Mouse (Mus musculus): ENCODE results near the gene Arhgef12. TPM values are rescaled to one million over a fixed set of nuclear protein-coding genes. Genes with fewer than 3 reads are reported as not detected.
"Not testable (repeated sequence)": the region's sequence is repeated elsewhere in the genome, so short reads cannot be mapped to it uniquely, and the experiment has no call there.

Gene Arhgef12
- total RNA-seq, 1 experiment, result 23.2 TPM

- peaks cover 0 to 15% of the 10 kb centered on the region in 2 experiments; a peak in 2 of 4 replicates for H3K4me1 ChIP-seq (ENCODE audit: control insufficient read depth in 2 of 2, insufficient read depth in 2 of 2, low read length in 2 of 2, poor library complexity in 1 of 2)
- TF ChIP-seq HCFC1 (IDR thresholded peaks at IDR 0.05; ENCODE audit: borderline replicate concordance, insufficient read depth, low read length) (no peak), CHD2 (IDR thresholded peaks at IDR 0.05; ENCODE audit: low read depth, low read length) (no peak), ZC3H11A (IDR thresholded peaks at IDR 0.05; ENCODE audit: borderline replicate concordance, low read depth, low read length) (no peak), ZNF384 (IDR thresholded peaks at IDR 0.05; ENCODE audit: low read depth, low read length) (no peak), MAFK (IDR thresholded peaks at IDR 0.05; ENCODE audit: insufficient read depth, low read depth, low read length) (no peak)
- H3K27ac ChIP-seq (ENCODE audit: insufficient read depth, low read depth, low read length, poor library complexity, severe bottlenecking), result no peak overlapping the region
- H3K36me3 ChIP-seq (ENCODE audit: control insufficient read depth, insufficient read depth, low read length, poor library complexity, severe bottlenecking), result no peaks in the 10 kb centered on the region
- no peak overlapping the region for H3K4me3 ChIP-seq (ENCODE audit: insufficient read depth in 1 of 2, low read depth in 1 of 2, low read length in 2 of 2, poor library complexity in 1 of 2, severe bottlenecking in 1 of 2)
- in situ Hi-C loops (cut with MboI; ENCODE audit: low sequenced_read_pairs in 2 of 2, unreplicated experiment in 2 of 2), result no loop called here
- DNase-seq (ENCODE audit: low read depth, low spot score), result no peak
- H3K9ac ChIP-seq (ENCODE audit: insufficient read depth, low read depth, low read length, poor library complexity, severe bottlenecking), result no peak overlapping the region
- H3K9me3 ChIP-seq (ENCODE audit: control insufficient read depth, insufficient read depth, low read depth, low read length), result no peaks in the 10 kb centered on the region
Measured at GRCm38 (mm10) chr9:43127101-43127787, 20.2 kb upstream of the Arhgef12 start.

GRCm38 (mm10) chr9:43122379-43122778 is 15.3 kb upstream of the Arhgef12 start:
- in situ Hi-C loops (cut with MboI; ENCODE audit: low sequenced_read_pairs in 2 of 2, unreplicated experiment in 2 of 2), result no loop called here
- no peak overlapping the region for H3K9ac ChIP-seq (ENCODE audit: insufficient read depth, low read depth, low read length, poor library complexity, severe bottlenecking)
- TF ChIP-seq ZNF384 (IDR thresholded peaks at IDR 0.05; ENCODE audit: low read depth, low read length), result no peak
- no peak for TF ChIP-seq HCFC1 (IDR thresholded peaks at IDR 0.05; ENCODE audit: borderline replicate concordance, insufficient read depth, low read length)
- TF ChIP-seq ZC3H11A (IDR thresholded peaks at IDR 0.05; ENCODE audit: borderline replicate concordance, low read depth, low read length), result no peak
- TF ChIP-seq MAFK (IDR thresholded peaks at IDR 0.05; ENCODE audit: insufficient read depth, low read depth, low read length), result no peak
- no peak for TF ChIP-seq CHD2 (IDR thresholded peaks at IDR 0.05; ENCODE audit: low read depth, low read length)
- H3K27ac ChIP-seq (ENCODE audit: insufficient read depth, low read depth, low read length, poor library complexity, severe bottlenecking), result no peak overlapping the region
- DNase-seq (ENCODE audit: low read depth, low spot score), result no peak
- no peaks in the 10 kb centered on the region for H3K36me3 ChIP-seq (ENCODE audit: control insufficient read depth, insufficient read depth, low read length, poor library complexity, severe bottlenecking)
- H3K4me1 ChIP-seq (ENCODE audit: control insufficient read depth in 2 of 2, insufficient read depth in 2 of 2, low read length in 2 of 2, poor library complexity in 1 of 2), result no peaks in the 10 kb centered on the region
- no peak overlapping the region for H3K4me3 ChIP-seq (ENCODE audit: insufficient read depth in 1 of 2, low read depth in 1 of 2, low read length in 2 of 2, poor library complexity in 1 of 2, severe bottlenecking in 1 of 2)
- H3K9me3 ChIP-seq (ENCODE audit: control insufficient read depth, insufficient read depth, low read depth, low read length), result no peaks in the 10 kb centered on the region

GRCm38 (mm10) chr9:43121948-43122347 is 14.9 kb upstream of the Arhgef12 start:
- H3K4me1 ChIP-seq (ENCODE audit: control insufficient read depth in 2 of 2, insufficient read depth in 2 of 2, low read length in 2 of 2, poor library complexity in 1 of 2); in situ Hi-C loops (cut with MboI; ENCODE audit: low sequenced_read_pairs in 2 of 2, unreplicated experiment in 2 of 2): not testable (repeated sequence)

GRCm38 (mm10) chr9:43116997-43117336 is 9.9 kb upstream of the Arhgef12 start:
- H3K27ac ChIP-seq (ENCODE audit: insufficient read depth, low read depth, low read length, poor library complexity, severe bottlenecking), result no peak overlapping the region
- H3K9me3 ChIP-seq (ENCODE audit: control insufficient read depth, insufficient read depth, low read depth, low read length), result no peaks in the 10 kb centered on the region
- H3K9ac ChIP-seq (ENCODE audit: insufficient read depth, low read depth, low read length, poor library complexity, severe bottlenecking), result no peak overlapping the region
- no peak for TF ChIP-seq ZC3H11A (IDR thresholded peaks at IDR 0.05; ENCODE audit: borderline replicate concordance, low read depth, low read length)
- no peaks in the 10 kb centered on the region for H3K36me3 ChIP-seq (ENCODE audit: control insufficient read depth, insufficient read depth, low read length, poor library complexity, severe bottlenecking)
- DNase-seq (ENCODE audit: low read depth, low spot score), result no peak
- peaks cover 0 to 2% of the 10 kb centered on the region in 2 experiments; a peak in 1 of 4 replicates for H3K4me1 ChIP-seq (ENCODE audit: control insufficient read depth in 2 of 2, insufficient read depth in 2 of 2, low read length in 2 of 2, poor library complexity in 1 of 2)
- in situ Hi-C loops (cut with MboI; ENCODE audit: low sequenced_read_pairs in 2 of 2, unreplicated experiment in 2 of 2), result no loop called here
- H3K4me3 ChIP-seq (ENCODE audit: insufficient read depth in 1 of 2, low read depth in 1 of 2, low read length in 2 of 2, poor library complexity in 1 of 2, severe bottlenecking in 1 of 2), result peak overlapping the region in 1 of 2 experiments; percentile 94; a peak in 2 of 4 replicates

More at GRCm38 (mm10) chr9:43121948-43122347, 14.9 kb upstream of the Arhgef12 start:
- not testable (repeated sequence) for H3K36me3 ChIP-seq (ENCODE audit: control insufficient read depth, insufficient read depth, low read length, poor library complexity, severe bottlenecking); DNase-seq (ENCODE audit: low read depth, low spot score); H3K9me3 ChIP-seq (ENCODE audit: control insufficient read depth, insufficient read depth, low read depth, low read length); H3K9ac ChIP-seq (ENCODE audit: insufficient read depth, low read depth, low read length, poor library complexity, severe bottlenecking); H3K4me3 ChIP-seq (ENCODE audit: insufficient read depth in 1 of 2, low read depth in 1 of 2, low read length in 2 of 2, poor library complexity in 1 of 2, severe bottlenecking in 1 of 2); H3K27ac ChIP-seq (ENCODE audit: insufficient read depth, low read depth, low read length, poor library complexity, severe bottlenecking)

Measured in ES-E14 (cell line).